Mouse (Mus musculus) ES-E14 (cell line): ENCODE data around the gene Piga. TPM values are rescaled to one million over a fixed set of nuclear protein-coding genes. Genes with fewer than 3 reads are reported as not detected.

ENCODE experiments used
- DNase-seq: peaks from one replicate; pipeline ENCODE4 v3.0.0-alpha.2; 2013; ENCODE audit warnings: low read depth, low spot score
- H3K27ac ChIP-seq: 2 replicates; pipeline ENCODE4 v1.5.1; 2012; ENCODE audit warnings: low read depth, mild to moderate bottlenecking, low read length, moderate library complexity, mixed read lengths; ENCODE audit not compliant: poor library complexity, insufficient read depth, severe bottlenecking
- H3K36me3 ChIP-seq: 2 replicates; pipeline ENCODE4 v1.6.1; 2012; ENCODE audit warnings: mild to moderate bottlenecking, low read length, moderate library complexity, mixed read lengths; ENCODE audit not compliant: control insufficient read depth, poor library complexity, insufficient read depth, severe bottlenecking
- H3K4me1 ChIP-seq, 2 experiments: fragments of 150-350 bp in 1 of 2; sonication (generic) in 1 of 2; 2 replicates each; pipeline ENCODE4 v1.6.1; 2012; ENCODE audit warnings: low read length in 2 of 2, mild to moderate bottlenecking in 1 of 2, mixed read lengths in 1 of 2; ENCODE audit not compliant: control insufficient read depth in 2 of 2, insufficient read depth in 2 of 2, poor library complexity in 1 of 2
- H3K4me3 ChIP-seq, 2 experiments: fragments of 150-350 bp in 1 of 2; sonication (generic) in 1 of 2; 2 replicates each; pipeline ENCODE4 v1.5.1; 2012; ENCODE audit warnings: low read length in 2 of 2, low read depth in 1 of 2, mild to moderate bottlenecking in 1 of 2, mixed read lengths in 1 of 2; ENCODE audit not compliant: insufficient read depth in 1 of 2, poor library complexity in 1 of 2, severe bottlenecking in 1 of 2
- H3K9ac ChIP-seq: 2 replicates; pipeline ENCODE4 v1.6.1; 2012; ENCODE audit warnings: low read depth, mild to moderate bottlenecking, low read length, mixed read lengths; ENCODE audit not compliant: poor library complexity, insufficient read depth, severe bottlenecking
- H3K9me3 ChIP-seq: fragments of 150-350 bp; sonication (generic); 2 replicates; pipeline ENCODE4 v1.6.1; 2012; ENCODE audit warnings: low read depth, mild to moderate bottlenecking, low read length; ENCODE audit not compliant: control insufficient read depth, insufficient read depth
- CHD2 ChIP-seq: IDR thresholded peaks from 2 replicates; pipeline ENCODE4 v1.6.1; 2014; ENCODE audit warnings: mild to moderate bottlenecking, low read depth, low read length, inconsistent platforms
- HCFC1 ChIP-seq: IDR thresholded peaks from 2 replicates; pipeline ENCODE4 v1.6.1; 2012; ENCODE audit warnings: low read length, inconsistent platforms, borderline replicate concordance; ENCODE audit not compliant: insufficient read depth
- MAFK ChIP-seq: IDR thresholded peaks from 2 replicates; pipeline ENCODE4 v1.6.1; 2014; ENCODE audit warnings: mild to moderate bottlenecking, low read depth, low read length, inconsistent platforms; ENCODE audit not compliant: insufficient read depth
- ZC3H11A ChIP-seq: IDR thresholded peaks from 2 replicates; pipeline ENCODE4 v1.6.1; 2012; ENCODE audit warnings: low read depth, mild to moderate bottlenecking, inconsistent platforms, low read length, borderline replicate concordance
- ZNF384 ChIP-seq: IDR thresholded peaks from 2 replicates; pipeline ENCODE4 v1.6.1; 2012; ENCODE audit warnings: low read depth, low read length, inconsistent platforms
- in situ Hi-C, 2 experiments: fragments of 600-800 bp; cut with MboI; formaldehyde crosslinking; loops; one replicate each; pipeline ENCODE4 v1.15.1; 2025; ENCODE audit warnings: low sequenced_read_pairs in 2 of 2, inconsistent platforms in 1 of 2; ENCODE audit not compliant: unreplicated experiment in 2 of 2
- total RNA-seq: library from RNA; depleted of rRNA; stranded (reverse); fragments of 300-350 nt; gene quantifications from 2 replicates; pipeline ENCODE4 v1.2.3, GENCODE M21; 2012

The Piga gene
- total RNA-seq, 1 experiment, result 14.2 TPM

DNA sequence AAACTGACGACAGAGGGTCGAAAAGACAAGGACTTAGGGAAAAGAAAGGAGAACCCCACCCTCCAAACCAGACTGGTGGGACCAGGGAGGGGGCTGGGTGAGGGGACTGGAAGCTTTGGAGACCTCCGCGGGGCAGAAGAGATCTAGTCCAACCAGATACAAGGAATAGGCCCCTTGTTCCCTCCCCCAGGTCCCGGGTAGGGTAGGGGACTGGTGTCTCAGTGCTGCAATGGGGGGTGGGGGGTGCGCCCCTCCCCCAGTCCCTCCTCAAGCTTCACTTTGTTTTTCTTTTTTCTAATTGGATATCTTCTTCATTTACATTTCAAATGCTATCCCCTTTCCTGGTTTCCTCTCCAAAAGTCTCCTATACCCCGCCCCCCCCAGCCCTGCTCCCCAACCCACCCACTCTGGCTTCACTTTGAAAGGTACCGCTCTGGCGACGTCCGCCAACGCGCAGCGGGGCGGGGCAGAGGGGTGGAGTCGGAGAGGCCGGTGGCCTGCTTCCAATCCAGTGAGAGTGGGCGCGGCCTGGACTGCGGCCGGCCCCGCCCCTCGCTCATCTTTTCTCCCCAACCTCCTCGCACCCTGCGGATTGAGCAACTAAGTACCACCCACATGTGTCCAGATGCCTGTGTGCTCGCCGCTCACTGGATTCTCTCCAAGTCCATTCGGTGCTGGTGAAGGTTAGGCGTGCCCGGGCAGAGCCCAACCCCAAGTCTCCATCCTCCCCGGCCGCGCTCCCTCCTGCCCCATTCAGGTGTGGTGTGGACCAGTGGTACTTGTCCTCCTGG, 37.8 kb upstream of the Piga start:
- Histone ChIP-seq H3K9ac (peak overlapping the region; percentile 25; the same call in 1 of the 2 replicates), H3K4me1 (peaks cover 0 to 6% of the 10 kb centered on the region in 2 experiments; a peak in 2 of 4 replicates), H3K27ac (peak overlapping the region; percentile 83), H3K4me3 (peak overlapping the region; percentile 54 to 76), H3K9me3 (no peaks in the 10 kb centered on the region), H3K36me3 (no peaks in the 10 kb centered on the region)
- in situ Hi-C loops, result loop anchor here in 1 of 2 experiments (25.0 kb wide), 1 partner anchor 195 kb away; no protein-coding TSS in a partner anchor
- peak; percentile 86 for DNase-seq
- TF ChIP-seq ZC3H11A (no peak), MAFK (no peak), CHD2 (no peak), ZNF384 (no peak)

DNA sequence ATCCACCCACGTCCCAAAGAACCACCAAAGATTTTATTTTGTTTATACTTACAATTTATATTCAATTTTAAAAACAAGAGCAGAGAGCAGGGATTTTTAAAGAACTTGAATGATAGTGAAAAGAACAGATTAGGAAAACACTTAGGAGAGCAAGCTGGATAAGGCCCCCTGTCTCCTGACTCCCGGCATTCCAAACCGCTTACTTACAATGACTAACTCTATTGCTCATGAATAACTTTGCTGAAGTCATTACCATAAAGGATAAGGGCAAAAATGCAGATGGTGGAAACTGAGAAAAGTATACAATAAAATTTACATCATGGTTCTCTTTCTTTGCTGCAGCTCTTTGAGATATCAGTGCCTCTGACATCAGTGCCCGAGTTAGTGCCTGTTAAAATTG, 25.5 kb upstream of the Piga start:
- TF ChIP-seq CHD2 (no peak), ZNF384 (no peak), ZC3H11A (no peak), HCFC1 (no peak), MAFK (no peak)
- Histone ChIP-seq H3K4me1 (no peaks in the 10 kb centered on the region), H3K9ac (no peak overlapping the region), H3K4me3 (no peak overlapping the region), H3K27ac (no peak overlapping the region), H3K9me3 (no peaks in the 10 kb centered on the region), H3K36me3 (no peaks in the 10 kb centered on the region)
- DNase-seq, result no peak
- in situ Hi-C loops, result loop anchor here in 1 of 2 experiments (25.0 kb wide), 1 partner anchor 207 kb away; no protein-coding TSS in a partner anchor

DNA sequence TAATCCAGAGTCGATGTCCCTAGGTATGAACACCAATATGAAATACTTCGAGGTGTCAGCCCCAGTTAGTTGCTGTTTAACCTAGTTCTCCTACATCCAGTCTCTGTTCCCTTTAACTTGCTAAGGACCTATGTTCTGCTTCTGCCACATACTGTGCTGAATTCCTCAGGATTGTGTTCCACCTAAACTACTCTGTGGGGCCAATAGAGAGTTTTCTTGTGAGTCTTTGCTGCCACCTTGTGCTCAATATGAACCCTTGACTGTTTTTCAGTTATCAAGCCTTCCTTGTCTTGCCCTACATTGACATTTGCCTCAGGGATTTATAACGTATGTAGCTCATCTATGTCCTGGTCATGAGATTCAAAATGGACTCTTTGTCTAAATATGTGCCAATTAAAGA, 21.1 kb upstream of the Piga start:
- in situ Hi-C loops, result loop anchor here (5.0 to 25.0 kb wide), 2 partner anchors 211 kb away; no protein-coding TSS in a partner anchor
- no peaks in the 10 kb centered on the region for H3K36me3 ChIP-seq
- no peaks in the 10 kb centered on the region for H3K4me1 ChIP-seq
- H3K9me3 ChIP-seq, result no peaks in the 10 kb centered on the region
- no peak overlapping the region for H3K9ac ChIP-seq
- H3K27ac ChIP-seq, result no peak overlapping the region
- H3K4me3 ChIP-seq, result no peak overlapping the region
- DNase-seq, result no peak
- TF ChIP-seq HCFC1 (no peak), ZC3H11A (peak; percentile 8; the same call in 1 of the 2 replicates)

DNA sequence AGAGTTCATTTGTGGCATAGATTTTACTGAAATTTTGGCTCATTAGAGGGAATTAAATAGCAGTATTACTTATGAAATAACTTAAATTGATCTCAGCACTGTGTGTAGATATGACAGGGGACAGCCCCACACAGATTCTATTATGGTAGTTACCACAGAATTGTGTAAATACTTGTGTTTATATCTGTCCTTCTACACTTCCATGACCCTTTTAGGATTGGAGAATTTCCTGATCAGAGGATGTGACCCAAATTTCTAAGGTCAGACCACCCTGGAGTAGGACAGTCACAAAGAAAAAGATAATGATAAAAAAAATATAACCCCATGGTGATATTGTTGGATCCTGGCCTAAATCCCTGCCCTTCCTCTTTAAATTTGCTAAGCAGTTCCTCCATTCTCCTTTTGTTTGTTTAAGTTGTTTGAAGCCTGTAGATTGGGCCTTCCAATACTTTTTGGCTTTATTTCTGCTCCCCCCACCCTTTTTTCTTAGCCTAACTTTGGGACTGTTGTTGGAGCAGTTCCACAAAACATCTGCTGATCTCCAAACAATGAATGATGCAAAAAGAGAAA, 14.4 kb upstream of the Piga start:
- no peaks in the 10 kb centered on the region for H3K9me3 ChIP-seq
- in situ Hi-C loops, result no loop called here
- H3K36me3 ChIP-seq, result no peaks in the 10 kb centered on the region
- H3K27ac ChIP-seq, result no peak overlapping the region
- no peak overlapping the region for H3K9ac ChIP-seq
- 0 out of 4 replicates have a peak, but pooled peaks cover 0 to 2% of the 10 kb centered on the region in 2 experiments for H3K4me1 ChIP-seq
- no peak overlapping the region for H3K4me3 ChIP-seq
- no peak for DNase-seq
- TF ChIP-seq MAFK, result no peak
- TF ChIP-seq CHD2, result no peak
- TF ChIP-seq ZNF384, result no peak
- no peak for TF ChIP-seq HCFC1
- TF ChIP-seq ZC3H11A, result no peak
